Comparison of ENCODE assay signal across 8 mouse cellular contexts in the genomic region with DNA sequence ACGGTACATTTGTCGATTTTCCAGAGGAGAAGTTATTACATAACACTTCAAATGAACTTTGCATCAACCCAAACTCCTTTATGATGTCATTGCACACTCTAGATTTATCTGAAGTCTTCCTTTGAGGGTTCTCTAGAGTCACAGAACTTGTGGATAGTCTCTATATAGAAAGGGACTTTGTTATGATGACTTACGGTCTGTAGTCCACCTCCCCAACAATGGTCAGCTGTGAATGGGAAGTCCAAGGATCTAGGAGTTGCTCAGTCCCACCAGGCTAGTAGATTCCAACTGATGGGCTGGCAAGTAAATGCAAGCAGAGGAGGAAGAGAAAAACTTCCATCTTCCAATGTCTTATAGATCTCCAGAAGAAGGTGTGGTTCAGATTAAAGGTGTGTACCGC. TPM values are rescaled to one million over a fixed set of nuclear protein-coding genes. Genes with fewer than 3 reads are reported as not detected.
DNase-seq lines count a peak whose midpoint lies in the region; ATAC-seq lines count a peak whose summit lies in the region.

No protein-coding gene starts in this region.

- H3K4me2 ChIP-seq in forebrain, embryonic 14.5 days (ENCODE audit: low read length): peak overlapping the region; percentile 67
- peak overlapping the region; percentile 70 for H3K4me2 ChIP-seq in liver, embryonic 13.5 days

- DNase-seq in A20 (ENCODE audit: low read depth, low spot score): peak; percentile 59
- DNase-seq in forebrain, embryonic 14.5 days (ENCODE audit: low spot score): no peak
- DNase-seq in liver, embryonic 13.5 days: no peak
- DNase-seq in left cerebral cortex, adult 11 months (ENCODE audit: low spot score): no peak
- no peak for DNase-seq in adrenal gland, postnatal 4 days (ENCODE audit: low spot score in 2 of 2)
- no peak for DNase-seq in gastrocnemius, postnatal 36 days

- H3K9me3 ChIP-seq in erythroblast, embryonic 14.5 days (ENCODE audit: control insufficient read depth, low read length): no peaks in the 10 kb centered on the region
- no peaks in the 10 kb centered on the region for H3K9me3 ChIP-seq in forebrain, embryonic 14.5 days (replicated peaks; ENCODE audit: control insufficient read depth, low read length)
- no peaks in the 10 kb centered on the region for H3K9me3 ChIP-seq in liver, embryonic 13.5 days (replicated peaks)

- peak overlapping the region; percentile 91 for H3K4me3 ChIP-seq in erythroblast, embryonic 14.5 days (replicated peaks)
- H3K4me3 ChIP-seq in forebrain, embryonic 14.5 days (ENCODE audit: low read depth, low read length): peak overlapping the region; percentile 100
- H3K4me3 ChIP-seq in liver, embryonic 13.5 days (replicated peaks): peak overlapping the region; percentile 89

- peak overlapping the region; percentile 80 for H3K27ac ChIP-seq in forebrain, embryonic 14.5 days (ENCODE audit: low read depth, low read length)
- no peak overlapping the region for H3K27ac ChIP-seq in liver, embryonic 13.5 days

- peaks cover 24% of the 10 kb centered on the region for H3K36me3 ChIP-seq in erythroblast, embryonic 14.5 days (ENCODE audit: control insufficient read depth)
- peaks cover 16% of the 10 kb centered on the region for H3K36me3 ChIP-seq in forebrain, embryonic 14.5 days (ENCODE audit: control insufficient read depth, insufficient read depth, low read length)
- peaks cover 20% of the 10 kb centered on the region for H3K36me3 ChIP-seq in liver, embryonic 13.5 days

- no peak for ATAC-seq in erythroblast, adult 5-6 weeks (replicated peaks; ENCODE audit: low FRiP score, poor library complexity, severe bottlenecking)
- no peak; the same call in 1 of the 2 replicates for ATAC-seq in forebrain, embryonic 14.5 days
- no peak for ATAC-seq in liver, embryonic 13.5 days (ENCODE audit: low read depth)

- H3K9ac ChIP-seq in forebrain, embryonic 14.5 days (ENCODE audit: low read length): peak overlapping the region; percentile 68
- peak overlapping the region; percentile 62 for H3K9ac ChIP-seq in liver, embryonic 13.5 days

- H3K27me3 ChIP-seq in erythroblast, embryonic 14.5 days (ENCODE audit: control insufficient read depth): peaks cover 17% of the 10 kb centered on the region
- H3K27me3 ChIP-seq in forebrain, embryonic 14.5 days (replicated peaks; ENCODE audit: control insufficient read depth, insufficient read depth, low read length): no peaks in the 10 kb centered on the region
- no peaks in the 10 kb centered on the region for H3K27me3 ChIP-seq in liver, embryonic 13.5 days

- intact Hi-C loops in gastrocnemius, postnatal 36 days (cut with DNase I): no loop called here

- 36% methylated on average over 4 of the region's 4 CpGs for WGBS in forebrain, embryonic 14.5 days
- WGBS in liver, embryonic 13.5 days (ENCODE audit: insufficient replicate concordance): 29% methylated on average over 4 of the region's 4 CpGs

- peaks cover 22% of the 10 kb centered on the region for H3K4me1 ChIP-seq in erythroblast, embryonic 14.5 days (ENCODE audit: control insufficient read depth)
- H3K4me1 ChIP-seq in forebrain, embryonic 14.5 days (ENCODE audit: control insufficient read depth, insufficient read depth, low read length): peaks cover 5% of the 10 kb centered on the region; the same call in 1 of the 2 replicates
- peaks cover 16% of the 10 kb centered on the region for H3K4me1 ChIP-seq in liver, embryonic 13.5 days (replicated peaks)

RNA-seq across cellular contexts. Expression of a gene that starts 0.6 kb away (rescaled TPM):
- polyA plus RNA-seq in erythroblast, embryonic 14.5 days (2012): 28.6 and 29.6 TPM in 2 replicates
- total RNA-seq in erythroblast, adult 5-6 weeks (2015; ENCODE audit: low replicate concordance): 34.2 and 38.2 TPM in 2 replicates
- total RNA-seq in erythroblast, adult 5-6 weeks (2017; ENCODE audit: low replicate concordance): 25.8 and 55.0 TPM in 2 replicates
- 65.3 and 76.5 TPM in 2 replicates for polyA plus RNA-seq in forebrain, embryonic 14.5 days (2014; fragmentation: Nextera tagmentation; extraction: Ambion mirVana)
- 62.5 and 80.2 TPM in 2 replicates for polyA plus RNA-seq in liver, embryonic 13.5 days (2015; fragmentation: Nextera tagmentation; extraction: Ambion mirVana)
- total RNA-seq in adrenal gland, postnatal 4 days (2021): 100 to 1,000 TPM; 110 to 116 TPM
- total RNA-seq in gastrocnemius, postnatal 36 days (2021): 10 to 100 TPM; 43.3 to 45.5 TPM

RNA-seq across cellular contexts. Expression of a gene that starts 1.3 kb away (rescaled TPM):
- 0.59 and 1.4 TPM in 2 replicates for polyA plus RNA-seq in erythroblast, embryonic 14.5 days (2012)
- total RNA-seq in erythroblast, adult 5-6 weeks (2015; ENCODE audit: low replicate concordance): 0.38 TPM in 1 of 2 replicates, not detected in the other
- 0.34 and 5.3 TPM in 2 replicates for total RNA-seq in erythroblast, adult 5-6 weeks (2017; ENCODE audit: low replicate concordance)
- 0.86 and 1.2 TPM in 2 replicates for polyA plus RNA-seq in forebrain, embryonic 14.5 days (2014; fragmentation: Nextera tagmentation; extraction: Ambion mirVana)
- polyA plus RNA-seq in liver, embryonic 13.5 days (2015; fragmentation: Nextera tagmentation; extraction: Ambion mirVana): 1.2 and 2.4 TPM in 2 replicates
- total RNA-seq in adrenal gland, postnatal 4 days (2021): 1 to 10 TPM in 1 of 2 experiments, under 1 TPM in 1; 0.85 to 1.2 TPM
- under 1 TPM; 0.07 to 0.20 TPM for total RNA-seq in gastrocnemius, postnatal 36 days (2021)

RNA-seq across cellular contexts. Expression of a gene that starts 6.6 kb away (rescaled TPM):
- not detected in 2 replicates for polyA plus RNA-seq in erythroblast, embryonic 14.5 days (2012)
- 1.9 TPM in 1 of 2 replicates, not detected in the other for total RNA-seq in erythroblast, adult 5-6 weeks (2015; ENCODE audit: low replicate concordance)
- total RNA-seq in erythroblast, adult 5-6 weeks (2017; ENCODE audit: low replicate concordance): 2.1 TPM in 1 of 2 replicates, not detected in the other
- 1.1 and 1.5 TPM in 2 replicates for polyA plus RNA-seq in forebrain, embryonic 14.5 days (2014; fragmentation: Nextera tagmentation; extraction: Ambion mirVana)
- not detected in 2 replicates for polyA plus RNA-seq in liver, embryonic 13.5 days (2015; fragmentation: Nextera tagmentation; extraction: Ambion mirVana)
- total RNA-seq in adrenal gland, postnatal 4 days (2021): 1 to 10 TPM; 1.1 to 1.3 TPM
- total RNA-seq in gastrocnemius, postnatal 36 days (2021): under 1 TPM; 0.15 to 0.69 TPM

RNA-seq across cellular contexts. Expression of a gene that starts 20.6 kb away (rescaled TPM):
- polyA plus RNA-seq in erythroblast, embryonic 14.5 days (2012): 137 and 209 TPM in 2 replicates
- 20.9 and 21.9 TPM in 2 replicates for total RNA-seq in erythroblast, adult 5-6 weeks (2015; ENCODE audit: low replicate concordance)
- total RNA-seq in erythroblast, adult 5-6 weeks (2017; ENCODE audit: low replicate concordance): 26.2 and 40.1 TPM in 2 replicates
- polyA plus RNA-seq in forebrain, embryonic 14.5 days (2014; fragmentation: Nextera tagmentation; extraction: Ambion mirVana): 97.3 and 108 TPM in 2 replicates
- polyA plus RNA-seq in liver, embryonic 13.5 days (2015; fragmentation: Nextera tagmentation; extraction: Ambion mirVana): 167 and 177 TPM in 2 replicates
- 10 to 100 TPM; 91.9 to 95.8 TPM for total RNA-seq in adrenal gland, postnatal 4 days (2021)
- 10 to 100 TPM; 11.3 to 12.8 TPM for total RNA-seq in gastrocnemius, postnatal 36 days (2021)

RNA-seq across cellular contexts. Expression of a gene that starts 24.5 kb away (rescaled TPM):
- polyA plus RNA-seq in erythroblast, embryonic 14.5 days (2012): 1.7 and 2.6 TPM in 2 replicates
- 12.3 and 17.7 TPM in 2 replicates for total RNA-seq in erythroblast, adult 5-6 weeks (2015; ENCODE audit: low replicate concordance)
- 29.4 and 32.5 TPM in 2 replicates for total RNA-seq in erythroblast, adult 5-6 weeks (2017; ENCODE audit: low replicate concordance)
- polyA plus RNA-seq in forebrain, embryonic 14.5 days (2014; fragmentation: Nextera tagmentation; extraction: Ambion mirVana): 0.61 and 1.5 TPM in 2 replicates
- polyA plus RNA-seq in liver, embryonic 13.5 days (2015; fragmentation: Nextera tagmentation; extraction: Ambion mirVana): 1.3 and 1.5 TPM in 2 replicates
- total RNA-seq in adrenal gland, postnatal 4 days (2021): 10 to 100 TPM; 48.0 to 48.6 TPM
- total RNA-seq in gastrocnemius, postnatal 36 days (2021): 1 to 10 TPM; 4.8 to 4.9 TPM
